Mouse (Mus musculus) macrophage (primary cell): ENCODE measurements around the gene Coq8a. TPM values are rescaled to one million over a fixed set of nuclear protein-coding genes. Genes with fewer than 3 reads are reported as not detected.

Source experiments
- H3K27ac ChIP-seq: fragments of 350-480 bp; formaldehyde crosslinking; 2 replicates; pipeline ENCODE4 v1.9.0; 2021
- H3K36me3 ChIP-seq: fragments of 350-480 bp; formaldehyde crosslinking; 2 replicates; pipeline ENCODE4 v1.9.0; 2021; ENCODE audit errors: inconsistent target
- H3K4me3 ChIP-seq: fragments of 350-480 bp; formaldehyde crosslinking; 2 replicates; pipeline ENCODE4 v1.9.0; 2021; ENCODE audit errors: inconsistent target
- H3K79me2 ChIP-seq: fragments of 350-480 bp; formaldehyde crosslinking; 2 replicates; pipeline ENCODE4 v1.9.0; 2021; ENCODE audit errors: inconsistent target
- WGBS: methylation state at CpG from one replicate; pipeline ENCODE4 v1.1.7; 2026; ENCODE audit warnings: inconsistent platforms; ENCODE audit not compliant: missing documents; 5-methylcytosine and 5-hydroxymethylcytosine counted together
- polyA plus RNA-seq: library from polyadenylated mRNA; stranded (reverse); fragments of 250-400 nt; gene quantifications from 3 replicates; pipeline ENCODE4 v1.2.4, GENCODE M21; 2018; ENCODE audit warnings: inconsistent platforms

Gene Coq8a
- polyA plus RNA-seq, 1 experiment from 2014 or later: 2.8 TPM

- H3K36me3 ChIP-seq: no peaks in the 10 kb centered on the region
- no peak overlapping the region for H3K4me3 ChIP-seq
- WGBS: 47% methylated on average over 7 of the region's 7 CpGs
- no peaks in the 10 kb centered on the region for H3K79me2 ChIP-seq
- H3K27ac ChIP-seq: no peak overlapping the region
These were observed 7.7 kb downstream of the Coq8a start for GRCm38 (mm10) chr1:180191651-180192220.

- 87% methylated on average over 8 of the region's 8 CpGs for WGBS
- Histone ChIP-seq H3K27ac (no peak overlapping the region), H3K79me2 (no peaks in the 10 kb centered on the region), H3K4me3 (no peak overlapping the region), H3K36me3 (no peaks in the 10 kb centered on the region)
These were observed 8.3 kb downstream of the Coq8a start for GRCm38 (mm10) chr1:180191112-180191511.

GRCm38 (mm10) chr1:180188951-180189350 lies 10.5 kb downstream of the Coq8a start:
- 97% methylated on average over 4 of the region's 4 CpGs for WGBS
- H3K4me3 ChIP-seq: no peak overlapping the region

GRCm38 (mm10) chr1:180186371-180186770 lies 13.0 kb downstream of the Coq8a start:
- H3K4me3 ChIP-seq: no peak overlapping the region
- no peak overlapping the region for H3K27ac ChIP-seq
- no peaks in the 10 kb centered on the region for H3K36me3 ChIP-seq
- no peaks in the 10 kb centered on the region for H3K79me2 ChIP-seq
- WGBS: 91% methylated on average over 3 of the region's 3 CpGs

More at GRCm38 (mm10) chr1:180188951-180189350, 10.5 kb downstream of the Coq8a start:
- no peaks in the 10 kb centered on the region for H3K36me3 ChIP-seq
- H3K79me2 ChIP-seq: no peaks in the 10 kb centered on the region
- H3K27ac ChIP-seq: no peak overlapping the region

- H3K36me3 ChIP-seq: no peaks in the 10 kb centered on the region
- H3K79me2 ChIP-seq: no peaks in the 10 kb centered on the region
- H3K27ac ChIP-seq: no peak overlapping the region
- no peak overlapping the region for H3K4me3 ChIP-seq
- 88% methylated on average over 5 of the region's 5 CpGs for WGBS
These were observed 13.5 kb downstream of the Coq8a start for GRCm38 (mm10) chr1:180185877-180186276.

GRCm38 (mm10) chr1:180184768-180185167 lies 14.6 kb downstream of the Coq8a start:
- 98% methylated on average over 6 of the region's 7 CpGs for WGBS
- no peak overlapping the region for H3K4me3 ChIP-seq
- H3K27ac ChIP-seq: no peak overlapping the region
- H3K79me2 ChIP-seq: no peaks in the 10 kb centered on the region
- H3K36me3 ChIP-seq: no peaks in the 10 kb centered on the region

- no peaks in the 10 kb centered on the region for H3K79me2 ChIP-seq
- H3K36me3 ChIP-seq: no peaks in the 10 kb centered on the region
- H3K4me3 ChIP-seq: no peak overlapping the region
- no peak overlapping the region for H3K27ac ChIP-seq
- WGBS: 93% methylated on average over 6 of the region's 6 CpGs
These were observed 15.8 kb downstream of the Coq8a start for GRCm38 (mm10) chr1:180183525-180184159.

- H3K36me3 ChIP-seq: no peaks in the 10 kb centered on the region
- H3K79me2 ChIP-seq: no peaks in the 10 kb centered on the region
- H3K4me3 ChIP-seq: no peak overlapping the region
- WGBS: 91% methylated on average over 3 of the region's 3 CpGs
- no peak overlapping the region for H3K27ac ChIP-seq
These were observed 16.7 kb downstream of the Coq8a start for GRCm38 (mm10) chr1:180182731-180183130.

- no peaks in the 10 kb centered on the region for H3K36me3 ChIP-seq
- H3K79me2 ChIP-seq: no peaks in the 10 kb centered on the region
- H3K27ac ChIP-seq: no peak overlapping the region
- 95% methylated on average over 9 of the region's 9 CpGs for WGBS
- no peak overlapping the region for H3K4me3 ChIP-seq
These were observed 17.5 kb downstream of the Coq8a start for GRCm38 (mm10) chr1:180181966-180182319.

- 93% methylated on average over 7 of the region's 7 CpGs for WGBS
- Histone ChIP-seq H3K4me3 (no peak overlapping the region), H3K79me2 (no peaks in the 10 kb centered on the region), H3K36me3 (no peaks in the 10 kb centered on the region), H3K27ac (no peak overlapping the region)
These were observed 18.0 kb downstream of the Coq8a start for GRCm38 (mm10) chr1:180181304-180181965.

GRCm38 (mm10) chr1:180179840-180180239 lies 19.6 kb downstream of the Coq8a start:
- no peak overlapping the region for H3K27ac ChIP-seq
- H3K4me3 ChIP-seq: no peak overlapping the region
- WGBS: 100% methylated on average over 2 of the region's 2 CpGs
- H3K79me2 ChIP-seq: no peaks in the 10 kb centered on the region
- no peaks in the 10 kb centered on the region for H3K36me3 ChIP-seq

- no peak overlapping the region for H3K4me3 ChIP-seq
- no peak overlapping the region for H3K27ac ChIP-seq
- H3K79me2 ChIP-seq: no peaks in the 10 kb centered on the region
- H3K36me3 ChIP-seq: no peaks in the 10 kb centered on the region
- WGBS: 98% methylated on average over 4 of the region's 4 CpGs
These were observed 20.3 kb downstream of the Coq8a start for GRCm38 (mm10) chr1:180179100-180179499.

- no peak overlapping the region for H3K4me3 ChIP-seq
- H3K79me2 ChIP-seq: no peaks in the 10 kb centered on the region
- H3K27ac ChIP-seq: no peak overlapping the region
- 93% methylated on average over 9 of the region's 9 CpGs for WGBS
- no peaks in the 10 kb centered on the region for H3K36me3 ChIP-seq
These were observed 21.1 kb downstream of the Coq8a start for GRCm38 (mm10) chr1:180178340-180178739.

- Histone ChIP-seq H3K79me2 (no peaks in the 10 kb centered on the region), H3K27ac (no peak overlapping the region), H3K36me3 (no peaks in the 10 kb centered on the region), H3K4me3 (no peak overlapping the region)
- WGBS: 63% methylated on average over 1 of the region's 1 CpGs
These were observed 22.6 kb downstream of the Coq8a start for GRCm38 (mm10) chr1:180176784-180177183.

- 71% methylated on average over 5 of the region's 8 CpGs for WGBS
- Histone ChIP-seq H3K36me3 (no peaks in the 10 kb centered on the region), H3K4me3 (no peak overlapping the region), H3K79me2 (no peaks in the 10 kb centered on the region), H3K27ac (no peak overlapping the region)
These were observed 23.8 kb downstream of the Coq8a start for GRCm38 (mm10) chr1:180175635-180176034.
